Comparison of ENCODE assay signal across 9 mouse cellular contexts in the genomic region with DNA sequence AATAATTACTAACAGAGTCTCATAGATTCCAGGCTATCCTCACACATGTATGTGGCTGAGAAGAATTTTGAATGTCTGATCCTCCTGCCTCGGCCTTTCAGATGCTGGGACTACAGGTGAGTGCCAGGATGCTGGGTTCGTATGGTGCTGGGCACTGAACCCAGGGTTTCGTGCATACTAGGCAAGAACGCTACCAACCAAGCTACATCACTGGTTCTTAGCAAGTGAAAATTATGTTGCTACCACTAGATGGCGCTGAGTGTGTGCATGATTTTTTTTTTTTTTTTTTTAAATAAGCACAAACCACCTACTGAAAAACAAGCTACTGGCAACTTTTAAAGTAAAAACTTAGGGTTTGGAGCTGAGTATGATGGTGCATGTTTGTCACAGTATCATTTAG. TPM values are rescaled to one million over a fixed set of nuclear protein-coding genes. Genes with fewer than 3 reads are reported as not detected.
DNase-seq lines count a peak whose midpoint lies in the region; ATAC-seq and TF ChIP-seq lines count a peak whose summit lies in the region.
"Had no signal": no experiment of that assay in that cellular context is flagged by ENCODE, and none has a peak within 500 bp of the region (broad histone marks: within the 10 kb centered on the region; RNA-seq: fewer than 3 reads in every experiment).

No protein-coding gene starts in this region.

- TF ChIP-seq CTCF in heart, adult 2 months (IDR thresholded peaks at IDR 0.05): peak; percentile 90

- WGBS in heart, adult 2 months: 1% methylated on average over 5 of the region's 5 CpGs
- WGBS in heart, embryonic 10.5 days: 11% methylated on average over 5 of the region's 5 CpGs
- WGBS in large intestine, adult 2 months: 3% methylated on average over 5 of the region's 5 CpGs

- no peak for TF ChIP-seq POLR2A in heart, adult 2 months (IDR thresholded peaks at IDR 0.05; ENCODE audit: insufficient read depth, low read depth, low read length)

- H3K9me3 ChIP-seq in heart, embryonic 10.5 days: peaks cover 3% of the 10 kb centered on the region; the same call in 1 of the 2 replicates

- H3K4me1 ChIP-seq in heart, adult 2 months (ENCODE audit: control insufficient read depth, insufficient read depth, low read length): no peaks in the 10 kb centered on the region
- H3K4me1 ChIP-seq in heart, embryonic 10.5 days: no peaks in the 10 kb centered on the region
- H3K4me1 ChIP-seq: limb, embryonic 13.5 days had no signal

- peak in 1 of 2 experiments; percentile 32 for DNase-seq in heart, adult 2 months
- no peak for DNase-seq in heart, embryonic 10.5 days (ENCODE audit: low spot score)
- peak; percentile 81 for DNase-seq in 416B (ENCODE audit: low read depth)
- DNase-seq in adipocyte (ENCODE audit: low spot score): peak; percentile 75
- peak; percentile 62 for DNase-seq in embryo, embryonic 9.5 days (ENCODE audit: extremely low spot score)
- peak; percentile 21 for DNase-seq in large intestine, adult 2 months (ENCODE audit: low read depth, low spot score)

- H3K4me3 ChIP-seq in heart, adult 2 months: no peak overlapping the region
- H3K4me3 ChIP-seq in heart, embryonic 10.5 days: no peak overlapping the region
- H3K4me3 ChIP-seq: limb, embryonic 13.5 days had no signal

- no peaks in the 10 kb centered on the region for H3K79me2 ChIP-seq in heart, adult 2 months (replicated peaks; ENCODE audit: control insufficient read depth, insufficient read depth, low read length)

- TF ChIP-seq EP300 in heart, adult 2 months (IDR thresholded peaks at IDR 0.05; ENCODE audit: insufficient read depth, low read depth, low read length): no peak

- ATAC-seq in megakaryocyte-erythroid progenitor cell, adult 5-6 weeks (replicated peaks; ENCODE audit: low FRiP score, low TSS enrichment, poor library complexity, severe bottlenecking): peak; percentile 63; the same call in 1 of the 2 replicates
- no peak for ATAC-seq in inflammation-experienced regulatory T-cells, adult 6 months

- H3K27ac ChIP-seq in heart, adult 2 months: no peak overlapping the region
- no peak overlapping the region for H3K27ac ChIP-seq in heart, embryonic 10.5 days
- H3K27ac ChIP-seq: limb, embryonic 13.5 days had no signal

- H3K9ac ChIP-seq in heart, adult 2 months (ENCODE audit: low read depth, low read length): no peak overlapping the region
- H3K9ac ChIP-seq: limb, embryonic 13.5 days had no signal

- H3K36me3 ChIP-seq in heart, adult 2 months (ENCODE audit: control insufficient read depth, insufficient read depth, low read length): no peaks in the 10 kb centered on the region
- H3K36me3 ChIP-seq in heart, embryonic 10.5 days: no peaks in the 10 kb centered on the region
- H3K36me3 ChIP-seq: limb, embryonic 13.5 days had no signal

- H3K27me3 ChIP-seq in heart, adult 2 months (ENCODE audit: control insufficient read depth, insufficient read depth, low read length): no peaks in the 10 kb centered on the region
- no peaks in the 10 kb centered on the region for H3K27me3 ChIP-seq in heart, embryonic 10.5 days (ENCODE audit: insufficient read depth, poor library complexity, severe bottlenecking)
- H3K27me3 ChIP-seq: limb, embryonic 13.5 days had no signal

- intact Hi-C loops in heart, adult 2 months (cut with DNase I): loop anchor here (1.0 to 5.0 kb wide), 3 partner anchors 117 to 269 kb away; no protein-coding TSS in a partner anchor

RNA-seq across cellular contexts. Expression of a gene that starts 18.5 kb away (rescaled TPM):
- total RNA-seq in heart, adult 2 months (2021): 10 to 100 TPM; 10.9 to 15.7 TPM
- 3.6 and 6.2 TPM in 2 replicates for polyA plus RNA-seq in heart, adult 2 months (2012; rRNA removed)
- polyA plus RNA-seq in heart, embryonic 10.5 days (2016; fragmentation: Nextera tagmentation; extraction: Ambion mirVana): 34.9 and 54.4 TPM in 2 replicates
- polyA plus RNA-seq in large intestine, adult 2 months (2012; rRNA removed): 10.1 and 10.2 TPM in 2 replicates
- total RNA-seq in megakaryocyte-erythroid progenitor cell, adult 5-6 weeks (2014; fragmentation: Nextera tagmentation): 11.8 and 21.3 TPM in 2 replicates
- total RNA-seq in megakaryocyte-erythroid progenitor cell, adult 5-6 weeks (2017): 14.5 and 23.6 TPM in 2 replicates
- 10 to 100 TPM; 64.5 to 76.8 (median 67.6) TPM for polyA plus RNA-seq in inflammation-experienced regulatory T-cells, adult 6 months (2017; shearing (Covaris generic))
